Mouse (Mus musculus) embryonic facial prominence, embryonic 15.5 days (tissue): Measurements from ENCODE around the gene Arl15. TPM values are rescaled to one million over a fixed set of nuclear protein-coding genes. Genes with fewer than 3 reads are reported as not detected.

Experiments
- ATAC-seq: fragments of 200-750 bp; cut with Nextera tagmentation; 2 replicates; pipeline ENCODE4 v1.8.0; 2017; ENCODE audit warnings: low read depth, moderate TSS enrichment; ENCODE audit not compliant: insufficient number of reproducible peaks, low FRiP score, low TSS enrichment
- H3K27ac ChIP-seq: fragments of 300-500 bp; sonication (generic); replicated peaks from 2 replicates; pipeline ENCODE4 v1.5.1; 2015; ENCODE audit warnings: mild to moderate bottlenecking, inconsistent platforms
- H3K27me3 ChIP-seq: fragments of 300-500 bp; sonication (generic); 2 replicates; pipeline ENCODE4 v1.6.1; 2015; ENCODE audit warnings: inconsistent platforms
- H3K36me3 ChIP-seq: fragments of 300-500 bp; sonication (generic); 2 replicates; pipeline ENCODE4 v1.6.1; 2015; ENCODE audit warnings: mild to moderate bottlenecking, inconsistent platforms
- H3K4me1 ChIP-seq: fragments of 300-500 bp; sonication (generic); 2 replicates; pipeline ENCODE4 v1.6.1; 2015; ENCODE audit warnings: inconsistent platforms
- H3K4me2 ChIP-seq: fragments of 300-500 bp; sonication (generic); replicated peaks from 2 replicates; pipeline ENCODE4 v1.6.1; 2015; ENCODE audit warnings: mild to moderate bottlenecking, inconsistent platforms
- H3K4me3 ChIP-seq: fragments of 300-500 bp; sonication (generic); replicated peaks from 2 replicates; pipeline ENCODE4 v1.5.1; 2015; ENCODE audit warnings: mild to moderate bottlenecking, inconsistent platforms
- H3K9ac ChIP-seq: fragments of 300-500 bp; sonication (generic); 2 replicates; pipeline ENCODE4 v1.6.1; 2015; ENCODE audit warnings: inconsistent platforms
- H3K9me3 ChIP-seq: fragments of 300-500 bp; sonication (generic); replicated peaks from 2 replicates; pipeline ENCODE4 v1.6.1; 2016; ENCODE audit warnings: inconsistent platforms
- WGBS: fragments of 180-500 bp; shearing (Covaris S2); methylation state at CpG from one replicate; pipeline ENCODE4 v1.1.7; 2015; 5-methylcytosine and 5-hydroxymethylcytosine counted together
- polyA plus RNA-seq: library from polyadenylated mRNA; unstranded; fragments of >200 nt; fragmentation: Nextera tagmentation; extraction: Ambion mirVana; gene quantifications from 2 replicates; pipeline ENCODE4 v1.2.1, GENCODE M21; 2015

Arl15 gene
- polyA plus RNA-seq, 1 experiment from 2014 or later: 11.5 TPM

DNA sequence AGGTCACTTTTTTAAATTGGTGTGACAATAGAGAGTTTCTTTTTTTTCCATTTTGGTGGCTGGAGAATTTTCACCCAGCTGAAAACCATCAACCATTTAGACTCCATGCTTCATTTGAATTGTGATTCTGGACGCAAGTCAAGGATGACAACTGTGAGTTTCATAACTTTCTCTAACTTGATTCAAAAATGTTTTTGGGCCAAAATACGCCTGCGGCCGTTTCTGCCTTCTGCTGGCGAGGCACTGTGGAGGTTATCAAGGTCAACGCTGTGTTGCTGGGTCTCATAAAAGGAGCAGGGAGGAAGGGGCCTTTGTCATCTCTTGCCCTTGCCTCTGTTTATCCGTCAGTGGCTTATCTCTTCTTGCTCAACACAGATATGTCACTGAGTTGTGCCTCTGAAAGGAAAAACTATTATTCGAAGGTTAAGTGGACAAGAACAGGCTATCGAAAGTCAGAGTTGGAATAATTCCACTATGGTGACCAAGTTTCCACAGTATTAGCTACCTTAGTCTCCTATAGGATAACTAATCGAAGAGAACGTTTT lies 106.8 kb downstream of the Arl15 start:
- Histone ChIP-seq H3K9me3 (no peaks in the 10 kb centered on the region), H3K36me3 (no peaks in the 10 kb centered on the region), H3K27me3 (no peaks in the 10 kb centered on the region), H3K9ac (no peak overlapping the region), H3K27ac (no peak overlapping the region), H3K4me3 (no peak overlapping the region), H3K4me2 (no peak overlapping the region), H3K4me1 (no peaks in the 10 kb centered on the region)
- no peak for ATAC-seq
- 91% methylated on average over 11 of the region's 11 CpGs for WGBS

DNA sequence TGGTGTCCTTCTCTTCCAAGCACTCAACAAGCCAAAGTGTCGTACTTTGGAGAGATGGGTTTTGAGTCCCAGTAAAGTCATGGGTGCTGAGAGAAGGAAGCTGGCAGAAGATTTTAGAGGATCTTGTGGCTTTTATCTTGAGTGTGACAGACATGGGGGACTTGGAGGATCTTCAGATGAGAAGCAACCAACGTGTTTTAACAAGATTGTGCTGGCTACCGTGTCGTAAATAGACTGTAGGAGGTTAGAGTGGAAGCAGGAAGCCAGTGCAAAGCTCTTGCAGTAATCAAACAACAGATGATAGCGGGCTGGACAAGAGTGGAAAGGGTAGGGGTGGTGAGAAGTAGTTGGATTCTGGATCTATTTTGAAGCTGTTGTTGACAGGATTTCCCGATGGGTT lies 109.0 kb downstream of the Arl15 start:
- Histone ChIP-seq H3K4me1 (no peaks in the 10 kb centered on the region), H3K4me3 (no peak overlapping the region), H3K4me2 (no peak overlapping the region), H3K9me3 (no peaks in the 10 kb centered on the region), H3K27ac (no peak overlapping the region), H3K9ac (no peak overlapping the region), H3K36me3 (no peaks in the 10 kb centered on the region), H3K27me3 (no peaks in the 10 kb centered on the region)
- no peak for ATAC-seq
- 73% methylated on average over 6 of the region's 6 CpGs for WGBS

DNA sequence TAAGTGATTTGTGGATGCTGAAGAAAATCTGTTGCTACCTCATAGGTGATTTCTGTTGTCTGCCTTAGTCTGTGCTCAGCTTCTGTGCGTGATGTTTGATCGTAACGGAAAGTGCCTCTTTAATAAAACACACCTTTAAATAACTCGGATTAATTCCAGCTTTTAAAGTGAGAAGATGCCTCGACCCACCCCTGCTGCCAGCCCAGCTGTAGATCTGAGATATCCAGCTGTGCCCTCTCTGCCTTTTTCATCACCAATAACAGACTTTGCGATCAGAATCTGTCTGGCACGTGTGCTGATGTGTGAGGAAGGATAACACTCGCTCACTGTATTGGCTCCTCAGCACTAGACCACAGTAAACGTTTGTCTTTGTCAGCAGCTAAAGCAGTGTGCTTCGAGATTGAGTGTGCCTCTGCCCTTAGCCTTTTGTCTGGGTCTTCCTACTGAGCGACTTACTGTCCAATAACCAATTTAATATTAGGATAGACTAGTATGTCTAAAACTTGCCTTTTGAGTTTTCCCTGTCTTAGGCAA lies 117.7 kb downstream of the Arl15 start:
- Histone ChIP-seq H3K4me1 (peaks cover 8% of the 10 kb centered on the region; the same call in 1 of the 2 replicates), H3K9ac (no peak overlapping the region), H3K27ac (no peak overlapping the region), H3K36me3 (no peaks in the 10 kb centered on the region), H3K27me3 (no peaks in the 10 kb centered on the region), H3K4me2 (no peak overlapping the region), H3K9me3 (no peaks in the 10 kb centered on the region), H3K4me3 (no peak overlapping the region)
- 72% methylated on average over 11 of the region's 11 CpGs for WGBS
- ATAC-seq: no peak

DNA sequence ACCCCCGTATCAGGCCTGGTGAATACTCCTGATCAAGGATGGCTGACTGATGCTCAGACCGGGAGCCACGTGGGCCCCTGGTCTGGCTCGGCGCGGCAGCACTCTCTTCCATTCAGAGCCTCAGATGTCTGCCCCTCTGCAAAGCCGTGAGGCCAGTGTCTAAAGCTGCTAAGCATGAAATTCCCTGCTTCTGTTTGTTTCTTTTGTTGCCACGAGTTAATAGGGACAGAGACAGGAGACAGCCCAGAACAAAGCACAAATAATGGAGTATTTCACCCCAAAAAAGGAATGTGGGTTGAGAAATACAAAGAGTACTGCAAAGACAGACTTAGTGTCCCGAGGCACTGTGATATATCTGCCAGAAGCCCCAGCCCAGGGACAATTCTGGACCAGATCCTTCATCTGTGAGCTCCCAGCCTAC lies 120.3 kb downstream of the Arl15 start:
- Histone ChIP-seq H3K4me1 (peaks cover 11% of the 10 kb centered on the region; the same call in 1 of the 2 replicates), H3K27ac (no peak overlapping the region), H3K36me3 (no peaks in the 10 kb centered on the region), H3K9me3 (no peaks in the 10 kb centered on the region), H3K27me3 (no peaks in the 10 kb centered on the region), H3K4me2 (no peak overlapping the region), H3K4me3 (no peak overlapping the region), H3K9ac (no peak overlapping the region)
- ATAC-seq: no peak
- 41% methylated on average over 9 of the region's 9 CpGs for WGBS

DNA sequence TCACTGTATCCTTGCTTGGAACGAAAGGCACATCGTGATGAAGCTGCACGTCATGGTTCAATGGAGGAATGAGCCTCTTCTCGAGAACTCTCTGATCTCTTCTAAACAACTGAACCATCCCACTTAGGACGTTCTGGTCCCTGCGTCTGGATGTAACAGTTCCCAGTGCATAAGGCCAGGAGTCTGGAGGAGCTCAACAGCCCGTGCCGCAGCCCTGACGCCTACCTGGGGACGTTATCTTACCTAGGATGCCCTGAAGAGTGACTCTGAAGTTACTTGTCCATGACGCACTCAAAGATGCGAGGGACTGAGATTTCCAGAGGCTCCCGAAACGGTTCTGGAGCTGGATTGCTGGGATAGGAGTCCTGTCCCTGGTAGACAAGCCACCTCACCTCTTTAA lies 121.4 kb downstream of the Arl15 start:
- Histone ChIP-seq H3K4me2 (no peak overlapping the region), H3K36me3 (no peaks in the 10 kb centered on the region), H3K9me3 (no peaks in the 10 kb centered on the region), H3K4me3 (no peak overlapping the region), H3K27me3 (no peaks in the 10 kb centered on the region), H3K27ac (no peak overlapping the region), H3K9ac (no peak overlapping the region), H3K4me1 (peaks cover 11% of the 10 kb centered on the region; the same call in 1 of the 2 replicates)
- 93% methylated on average over 14 of the region's 14 CpGs for WGBS
- no peak for ATAC-seq

DNA sequence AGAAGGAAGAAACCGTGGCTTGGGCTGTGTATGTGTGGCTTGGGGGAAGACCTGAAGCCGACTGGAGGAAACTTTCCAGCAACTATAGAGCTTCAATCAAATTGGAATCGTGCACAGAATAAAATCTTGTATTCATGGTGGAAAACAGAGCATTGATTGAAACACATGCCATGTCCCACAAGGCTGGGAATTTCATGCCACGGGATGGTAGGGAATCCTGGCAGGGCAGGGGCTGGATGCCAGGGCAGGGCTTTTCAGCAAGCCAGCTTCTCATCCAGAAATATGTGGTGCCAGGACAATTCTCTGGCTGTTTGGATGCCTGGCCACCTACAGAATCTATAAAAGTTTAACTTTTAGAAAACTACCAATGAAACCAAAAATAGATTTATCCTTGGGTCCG lies 122.5 kb downstream of the Arl15 start:
- H3K9me3 ChIP-seq: no peaks in the 10 kb centered on the region
- WGBS: 76% methylated on average over 5 of the region's 5 CpGs
- H3K27me3 ChIP-seq: no peaks in the 10 kb centered on the region
- H3K9ac ChIP-seq: no peak overlapping the region
- H3K27ac ChIP-seq: no peak overlapping the region
- H3K4me3 ChIP-seq: no peak overlapping the region
- no peak for ATAC-seq
- H3K4me1 ChIP-seq: peaks cover 11% of the 10 kb centered on the region; the same call in 1 of the 2 replicates
- no peaks in the 10 kb centered on the region for H3K36me3 ChIP-seq
- H3K4me2 ChIP-seq: no peak overlapping the region

DNA sequence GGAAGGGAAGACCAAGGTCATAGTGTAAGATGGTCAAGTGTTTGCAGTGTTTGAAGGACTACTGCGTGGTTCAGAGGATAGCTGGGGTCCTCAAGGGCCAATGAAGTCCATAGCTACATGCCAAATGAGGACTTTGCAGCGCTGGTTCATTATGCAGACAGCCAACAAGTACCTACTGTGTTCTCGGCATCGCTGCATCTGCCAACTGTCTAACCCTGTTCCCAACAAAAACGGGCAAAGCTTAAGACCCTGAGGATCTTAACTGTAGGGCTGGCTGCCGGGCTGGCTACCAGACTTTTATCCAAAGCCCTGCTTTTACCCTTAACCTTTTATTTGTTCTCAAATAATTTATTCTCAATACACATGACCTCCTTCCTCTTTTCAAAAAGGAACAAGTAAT lies 123.1 kb downstream of the Arl15 start:
- Histone ChIP-seq H3K9me3 (no peaks in the 10 kb centered on the region), H3K36me3 (no peaks in the 10 kb centered on the region), H3K27ac (no peak overlapping the region), H3K4me1 (peaks cover 11% of the 10 kb centered on the region; the same call in 1 of the 2 replicates), H3K9ac (no peak overlapping the region), H3K27me3 (no peaks in the 10 kb centered on the region), H3K4me2 (no peak overlapping the region), H3K4me3 (no peak overlapping the region)
- 91% methylated on average over 6 of the region's 6 CpGs for WGBS
- ATAC-seq: no peak

DNA sequence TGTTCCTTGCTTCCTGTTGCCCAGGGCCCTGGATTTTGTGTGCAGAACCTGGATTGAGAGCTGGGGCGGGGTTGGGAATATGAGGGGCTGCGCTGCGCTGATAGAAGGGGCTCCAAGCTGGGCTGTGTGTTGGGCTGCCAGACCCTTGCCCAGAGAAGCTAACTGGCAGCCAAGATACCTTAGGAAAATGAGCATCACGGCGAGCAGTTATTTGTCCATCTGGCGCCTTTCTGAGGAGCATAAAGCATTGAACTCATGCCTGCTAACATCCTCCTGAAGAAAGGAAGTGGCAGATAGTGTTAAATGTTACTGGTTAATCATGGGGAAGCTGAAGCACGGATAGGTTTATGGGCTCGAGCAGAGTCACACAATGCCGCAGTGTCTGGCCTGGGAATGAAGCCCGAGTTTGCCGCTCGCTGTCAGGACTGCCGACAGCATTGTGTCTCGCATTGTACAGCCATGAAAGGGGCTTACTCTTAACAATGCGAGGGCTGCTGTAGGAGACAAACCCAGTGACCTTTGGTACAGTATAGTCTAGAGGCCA lies 123.6 kb downstream of the Arl15 start:
- WGBS: 65% methylated on average over 15 of the region's 15 CpGs
- no peaks in the 10 kb centered on the region for H3K9me3 ChIP-seq
- peaks cover 11% of the 10 kb centered on the region; the same call in 1 of the 2 replicates for H3K4me1 ChIP-seq
- no peaks in the 10 kb centered on the region for H3K36me3 ChIP-seq
- no peak overlapping the region for H3K27ac ChIP-seq
- H3K4me3 ChIP-seq: no peak overlapping the region
- no peak for ATAC-seq
- no peak overlapping the region for H3K9ac ChIP-seq
- no peaks in the 10 kb centered on the region for H3K27me3 ChIP-seq
- H3K4me2 ChIP-seq: no peak overlapping the region

DNA sequence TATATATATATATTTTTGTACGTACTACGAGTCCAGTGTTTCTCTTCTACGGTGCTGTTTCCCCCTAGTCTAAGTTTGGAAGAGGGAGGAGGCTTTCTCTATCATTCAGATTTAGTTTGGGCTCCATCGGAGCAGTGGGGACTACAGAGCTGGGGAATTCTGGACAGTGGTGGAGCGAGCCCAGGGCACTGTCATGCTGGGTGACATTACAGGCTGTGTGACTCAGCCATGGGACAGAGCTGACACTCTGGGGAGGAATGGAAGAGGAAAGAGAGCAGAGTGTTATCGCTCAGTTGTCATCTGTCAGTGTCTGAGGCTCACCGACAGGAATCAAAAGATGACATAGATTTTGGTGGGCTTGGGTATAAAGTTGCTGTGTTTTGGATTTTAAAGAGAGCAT lies 124.4 kb downstream of the Arl15 start:
- Histone ChIP-seq H3K9me3 (no peaks in the 10 kb centered on the region), H3K36me3 (no peaks in the 10 kb centered on the region), H3K4me1 (peaks cover 11% of the 10 kb centered on the region; the same call in 1 of the 2 replicates), H3K27me3 (no peaks in the 10 kb centered on the region), H3K9ac (no peak overlapping the region), H3K4me2 (no peak overlapping the region), H3K4me3 (no peak overlapping the region), H3K27ac (no peak overlapping the region)
- WGBS: 85% methylated on average over 7 of the region's 7 CpGs
- no peak for ATAC-seq

DNA sequence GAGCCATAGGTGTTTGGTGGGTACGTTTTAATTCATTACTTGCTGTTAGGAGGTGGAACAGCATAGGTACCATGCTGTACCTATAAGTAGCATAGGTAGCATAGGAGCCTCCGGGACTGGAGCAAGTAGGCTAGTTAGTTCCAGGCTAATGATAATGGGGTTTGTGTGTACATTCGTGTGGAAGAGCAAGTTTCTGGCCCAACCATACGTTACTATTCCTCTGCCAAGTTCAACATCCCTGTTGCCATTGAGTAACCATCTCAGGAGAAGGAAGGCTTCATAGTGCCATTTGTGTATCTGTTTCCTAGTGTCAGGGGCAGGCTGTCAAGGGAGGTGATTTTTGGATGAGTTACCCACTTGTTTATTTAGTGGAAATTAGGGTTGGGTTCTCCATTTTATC lies 141.4 kb downstream of the Arl15 start:
- Histone ChIP-seq H3K4me3 (no peak overlapping the region), H3K4me2 (no peak overlapping the region), H3K9ac (no peak overlapping the region), H3K27ac (no peak overlapping the region), H3K36me3 (no peaks in the 10 kb centered on the region), H3K27me3 (no peaks in the 10 kb centered on the region), H3K4me1 (peaks cover 3% of the 10 kb centered on the region; the same call in 1 of the 2 replicates), H3K9me3 (no peaks in the 10 kb centered on the region)
- 85% methylated on average over 4 of the region's 4 CpGs for WGBS
- no peak for ATAC-seq

DNA sequence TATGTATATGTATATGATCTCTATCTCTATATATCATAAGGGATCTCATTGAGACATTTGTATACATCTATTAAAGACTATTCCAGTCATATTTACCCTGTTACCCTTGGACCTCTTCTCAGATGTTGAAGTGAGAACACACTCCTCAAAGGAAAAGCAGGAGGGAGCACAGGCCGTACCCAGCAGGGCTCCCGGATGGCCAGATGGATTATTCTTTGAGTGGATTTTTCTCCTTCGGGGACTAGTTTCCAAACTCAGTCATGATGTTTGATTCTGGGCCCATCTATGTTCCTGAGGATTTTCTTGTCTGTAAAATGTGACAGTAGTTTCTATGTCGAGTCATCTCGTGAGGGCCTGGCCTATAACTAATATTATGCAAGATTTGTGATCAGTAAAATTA lies 142.9 kb downstream of the Arl15 start:
- no peak overlapping the region for H3K27ac ChIP-seq
- no peaks in the 10 kb centered on the region for H3K27me3 ChIP-seq
- H3K36me3 ChIP-seq: no peaks in the 10 kb centered on the region
- H3K9ac ChIP-seq: no peak overlapping the region
- 93% methylated on average over 5 of the region's 5 CpGs for WGBS
- no peak overlapping the region for H3K4me3 ChIP-seq
- H3K9me3 ChIP-seq: no peaks in the 10 kb centered on the region
- H3K4me1 ChIP-seq: peaks cover 3% of the 10 kb centered on the region; the same call in 1 of the 2 replicates
- no peak for ATAC-seq
- no peak overlapping the region for H3K4me2 ChIP-seq

DNA sequence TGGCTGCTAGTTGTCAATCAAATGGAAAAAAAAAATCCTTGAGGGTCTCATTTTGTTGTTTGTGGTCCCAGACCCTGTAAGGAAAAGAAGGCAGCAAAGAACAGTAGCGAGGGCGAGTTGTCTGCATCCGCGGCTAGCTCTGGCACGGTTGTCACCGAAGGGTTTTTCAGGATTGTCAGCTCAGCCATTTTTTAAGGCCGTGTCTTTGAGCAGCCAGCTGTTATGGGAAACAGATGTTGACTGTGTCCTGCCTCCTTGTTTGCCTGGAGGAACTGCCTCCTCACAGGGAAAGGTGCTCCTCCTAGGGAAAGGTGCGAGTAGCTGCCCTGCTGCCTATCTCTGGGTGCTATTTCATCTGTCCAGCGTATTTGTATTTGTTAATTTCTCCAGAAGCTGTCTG lies 144.3 kb downstream of the Arl15 start:
- Histone ChIP-seq H3K9me3 (no peaks in the 10 kb centered on the region), H3K36me3 (no peaks in the 10 kb centered on the region), H3K4me2 (no peak overlapping the region), H3K4me3 (no peak overlapping the region), H3K4me1 (peaks cover 3% of the 10 kb centered on the region; the same call in 1 of the 2 replicates), H3K27me3 (no peaks in the 10 kb centered on the region), H3K9ac (no peak overlapping the region), H3K27ac (no peak overlapping the region)
- no peak for ATAC-seq
- WGBS: 45% methylated on average over 9 of the region's 9 CpGs
